Mouse (Mus musculus) erythroblast, embryonic 14.5 days (primary cell): ENCODE data around the gene Slc10a7.

Experiments
- GATA1 ChIP-seq: IDR thresholded peaks from 2 replicates; pipeline ENCODE4 v1.6.1; 2012; ENCODE audit warnings: low read length, inconsistent platforms, mixed read lengths
- TAL1 ChIP-seq: IDR thresholded peaks from 3 replicates; pipeline ENCODE4 v1.6.1; 2012; ENCODE audit warnings: low read length, inconsistent platforms, mixed read lengths

GRCm38 (mm10) chr8:78648918-78649317, 139.8 kb downstream of the Slc10a7 start:
- TF ChIP-seq TAL1 (no peak), GATA1 (no peak)
